Mouse (Mus musculus): ENCODE measurements around the gene Zfyve28. TPM values are rescaled to one million over a fixed set of nuclear protein-coding genes. Genes with fewer than 3 reads are reported as not detected.

The Zfyve28 gene
- polyA plus RNA-seq, 1 experiment from 2014 or later: 0.76 TPM

DNA sequence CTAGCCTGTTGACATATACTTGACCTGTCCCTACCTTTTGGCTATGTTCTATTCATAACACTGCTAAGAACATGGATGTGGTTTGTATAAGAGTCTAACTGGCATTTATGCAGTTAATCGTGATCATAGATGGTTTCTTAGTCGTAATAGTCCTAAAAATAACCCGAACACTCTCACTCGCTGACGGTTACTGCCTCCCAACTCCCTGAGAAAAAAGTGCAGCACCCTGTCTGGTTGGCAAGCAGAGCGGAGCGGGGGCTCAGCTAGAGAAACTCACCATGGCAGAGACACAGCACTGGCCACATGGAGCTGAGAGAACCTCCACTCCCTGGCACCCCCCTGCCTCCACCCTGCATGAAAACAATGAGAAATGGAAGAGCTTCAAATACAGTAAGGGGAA is 7.3 kb downstream of the Zfyve28 start:
- Histone ChIP-seq H3K36me3 (no peaks in the 10 kb centered on the region), H3K27ac (no peak overlapping the region), H3K4me1 (peaks cover 6% of the 10 kb centered on the region), H3K27me3 (ENCODE audit: low read depth, poor library complexity, severe bottlenecking) (peaks cover 40% of the 10 kb centered on the region), H3K4me3 (no peak overlapping the region), H3K9me3 (replicated peaks) (no peaks in the 10 kb centered on the region)
- DNase-seq (ENCODE audit: low spot score): no peak
- WGBS: 90% methylated on average over 7 of the region's 7 CpGs

DNA sequence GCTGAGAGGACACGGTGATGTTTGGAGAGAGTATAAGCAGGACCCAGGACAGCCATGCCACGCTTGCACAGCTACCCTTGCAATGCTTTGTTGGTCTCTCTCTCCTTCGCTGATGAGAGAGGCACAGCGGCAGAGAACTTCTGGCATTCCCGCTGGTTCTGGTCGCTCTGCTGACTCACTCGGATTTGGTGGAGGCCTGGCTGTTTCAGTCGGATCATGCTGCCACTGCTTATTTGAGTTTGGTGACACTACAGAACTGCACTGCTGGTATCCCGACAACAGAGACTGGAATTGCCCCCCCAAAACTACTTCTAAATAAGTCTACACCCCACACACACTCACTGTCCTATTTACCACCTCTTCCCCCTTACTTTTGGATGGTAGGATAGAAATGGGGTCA is 9.0 kb downstream of the Zfyve28 start:
- no peaks in the 10 kb centered on the region for H3K9me3 ChIP-seq (replicated peaks)
- H3K36me3 ChIP-seq: no peaks in the 10 kb centered on the region
- H3K27ac ChIP-seq: no peak overlapping the region
- H3K4me1 ChIP-seq: peaks cover 6% of the 10 kb centered on the region
- DNase-seq (ENCODE audit: low spot score): no peak
- WGBS: 91% methylated on average over 9 of the region's 9 CpGs
- H3K4me3 ChIP-seq: no peak overlapping the region
- peaks cover 22% of the 10 kb centered on the region for H3K27me3 ChIP-seq (ENCODE audit: low read depth, poor library complexity, severe bottlenecking)

DNA sequence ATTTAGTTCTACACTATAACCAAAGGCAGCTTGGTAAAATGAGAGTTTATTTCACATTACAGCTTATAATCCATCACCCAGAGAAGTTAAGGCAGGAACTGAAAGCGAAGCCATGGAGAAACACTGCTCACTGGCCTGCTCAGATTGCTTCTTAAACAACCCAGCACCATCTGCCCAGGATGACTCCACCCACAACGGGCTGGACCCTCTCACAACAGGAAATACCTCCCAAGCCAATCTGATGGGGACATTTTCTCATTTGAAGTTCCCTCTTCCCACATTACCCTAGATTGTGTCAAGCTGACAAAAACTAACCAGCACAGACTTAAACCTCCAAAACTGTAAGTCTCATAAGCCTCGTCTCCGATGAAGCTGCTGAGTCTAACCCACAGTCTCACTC is 10.2 kb downstream of the Zfyve28 start:
- 0 out of 2 replicates have a peak, but pooled peaks cover 12% of the 10 kb centered on the region for H3K27me3 ChIP-seq (ENCODE audit: low read depth, poor library complexity, severe bottlenecking)
- 76% methylated on average over 4 of the region's 4 CpGs for WGBS
- H3K4me3 ChIP-seq: no peak overlapping the region
- H3K36me3 ChIP-seq: no peaks in the 10 kb centered on the region
- peaks cover 13% of the 10 kb centered on the region for H3K4me1 ChIP-seq
- DNase-seq (ENCODE audit: low spot score): no peak
- H3K9me3 ChIP-seq (replicated peaks): no peaks in the 10 kb centered on the region
- H3K27ac ChIP-seq: no peak overlapping the region

DNA sequence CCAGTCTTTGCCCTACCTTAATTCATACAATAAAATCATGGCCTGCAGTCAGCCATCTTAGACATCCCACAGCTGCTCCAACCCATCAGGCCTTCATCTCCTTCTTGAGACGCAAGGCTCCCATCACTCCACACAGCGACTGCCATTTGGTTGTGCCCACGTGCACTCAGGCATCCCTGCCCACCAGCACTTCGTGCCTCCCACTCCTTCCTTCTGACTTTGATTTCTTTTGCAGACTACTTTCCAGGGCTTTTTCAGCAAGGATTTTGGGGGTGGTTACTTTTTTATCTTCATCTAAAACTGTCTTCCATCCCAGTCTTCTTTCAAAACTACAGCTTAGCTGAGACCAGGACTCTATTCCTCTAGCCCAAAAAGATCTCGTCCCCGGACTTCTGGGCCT is 11.5 kb downstream of the Zfyve28 start:
- Histone ChIP-seq H3K9me3 (replicated peaks) (no peaks in the 10 kb centered on the region), H3K4me1 (peaks cover 10% of the 10 kb centered on the region), H3K4me3 (no peak overlapping the region), H3K36me3 (no peaks in the 10 kb centered on the region), H3K27ac (no peak overlapping the region), H3K27me3 (ENCODE audit: low read depth, poor library complexity, severe bottlenecking) (no peaks in the 10 kb centered on the region)
- 81% methylated on average over 6 of the region's 6 CpGs for WGBS
- no peak for DNase-seq (ENCODE audit: low spot score)

DNA sequence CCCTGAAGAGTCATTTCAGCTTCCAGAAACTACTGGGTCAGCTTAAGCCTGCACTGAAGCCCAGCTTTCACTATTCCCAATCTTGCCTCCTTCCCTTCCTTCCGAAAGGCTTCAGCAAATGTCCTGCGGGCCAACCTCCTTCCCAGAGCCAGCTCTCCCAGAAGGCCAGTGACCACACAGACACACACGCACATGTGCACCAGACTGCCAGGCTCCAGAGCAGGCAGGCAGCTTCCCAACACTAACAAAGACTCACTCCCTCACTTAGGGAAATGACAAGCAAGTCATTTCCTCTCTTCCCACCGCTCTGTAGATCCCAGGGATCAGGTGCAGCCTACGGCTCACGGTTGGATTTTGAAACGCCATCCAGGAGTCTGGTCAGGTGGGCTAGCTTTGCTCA is 12.1 kb downstream of the Zfyve28 start:
- peaks cover 10% of the 10 kb centered on the region for H3K4me1 ChIP-seq
- H3K9me3 ChIP-seq (replicated peaks): no peaks in the 10 kb centered on the region
- H3K27me3 ChIP-seq (ENCODE audit: low read depth, poor library complexity, severe bottlenecking): no peaks in the 10 kb centered on the region
- H3K4me3 ChIP-seq: no peak overlapping the region
- WGBS: 84% methylated on average over 7 of the region's 7 CpGs
- no peaks in the 10 kb centered on the region for H3K36me3 ChIP-seq
- DNase-seq (ENCODE audit: low spot score): no peak
- H3K27ac ChIP-seq: no peak overlapping the region

DNA sequence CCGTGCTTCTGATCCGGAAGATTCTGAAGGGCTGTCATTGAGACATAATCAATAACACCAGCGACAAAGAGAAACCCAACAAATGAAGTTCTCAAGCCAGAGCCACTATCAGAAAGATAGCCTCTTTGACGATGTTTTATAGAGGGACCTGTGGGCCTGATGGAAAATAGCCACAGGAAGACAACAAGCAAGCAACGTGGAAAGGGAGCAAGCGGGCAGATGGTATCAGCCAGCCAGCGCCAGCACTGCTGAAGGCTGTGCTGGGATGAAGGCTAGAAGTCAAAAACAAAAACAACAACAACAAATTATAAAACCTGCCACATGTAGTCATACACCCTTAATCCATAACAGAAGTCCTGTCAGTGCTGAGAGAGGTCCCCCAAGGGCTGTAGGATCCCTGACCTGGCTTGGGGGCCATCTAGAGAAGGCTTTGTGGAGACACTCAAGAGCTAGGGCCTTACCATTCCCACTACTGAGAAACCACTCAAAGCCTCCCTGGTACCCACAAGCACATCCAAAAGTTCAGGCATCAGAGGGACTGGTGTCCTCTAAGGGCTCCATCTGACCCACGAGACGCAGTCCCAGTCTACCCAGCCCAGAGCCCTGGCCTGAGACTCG is 13.5 kb downstream of the Zfyve28 start:
- Histone ChIP-seq H3K9me3 (replicated peaks) (no peaks in the 10 kb centered on the region), H3K36me3 (no peaks in the 10 kb centered on the region), H3K4me1 (peaks cover 10% of the 10 kb centered on the region), H3K27me3 (ENCODE audit: low read depth, poor library complexity, severe bottlenecking) (no peaks in the 10 kb centered on the region), H3K4me3 (no peak overlapping the region), H3K27ac (no peak overlapping the region)
- DNase-seq (ENCODE audit: low spot score): no peak
- 90% methylated on average over 10 of the region's 10 CpGs for WGBS

DNA sequence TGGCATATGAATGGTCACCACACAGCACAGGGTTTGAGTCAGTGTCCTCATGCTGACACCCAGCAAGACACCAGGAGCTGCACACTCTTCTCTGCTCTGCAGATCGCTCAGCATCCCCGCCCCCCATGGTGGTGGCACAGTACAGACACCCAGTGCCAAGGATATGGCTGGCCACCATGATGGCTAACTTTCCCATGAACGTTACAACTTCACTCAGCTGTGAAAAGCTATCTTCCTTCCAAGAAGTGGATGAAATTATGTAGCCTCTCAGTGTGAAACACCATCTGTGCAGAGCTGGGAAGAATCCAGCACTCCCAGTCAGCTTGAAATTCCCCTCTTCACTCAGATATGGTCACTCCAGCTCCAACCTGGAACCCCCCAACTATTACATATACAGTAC is 14.0 kb downstream of the Zfyve28 start:
- Histone ChIP-seq H3K4me1 (peaks cover 10% of the 10 kb centered on the region), H3K4me3 (no peak overlapping the region), H3K9me3 (replicated peaks) (no peaks in the 10 kb centered on the region), H3K27me3 (ENCODE audit: low read depth, poor library complexity, severe bottlenecking) (no peaks in the 10 kb centered on the region), H3K36me3 (no peaks in the 10 kb centered on the region), H3K27ac (no peak overlapping the region)
- 91% methylated on average over 3 of the region's 3 CpGs for whole genome bisulfite sequencing
- DNase-seq (ENCODE audit: low spot score): no peak

DNA sequence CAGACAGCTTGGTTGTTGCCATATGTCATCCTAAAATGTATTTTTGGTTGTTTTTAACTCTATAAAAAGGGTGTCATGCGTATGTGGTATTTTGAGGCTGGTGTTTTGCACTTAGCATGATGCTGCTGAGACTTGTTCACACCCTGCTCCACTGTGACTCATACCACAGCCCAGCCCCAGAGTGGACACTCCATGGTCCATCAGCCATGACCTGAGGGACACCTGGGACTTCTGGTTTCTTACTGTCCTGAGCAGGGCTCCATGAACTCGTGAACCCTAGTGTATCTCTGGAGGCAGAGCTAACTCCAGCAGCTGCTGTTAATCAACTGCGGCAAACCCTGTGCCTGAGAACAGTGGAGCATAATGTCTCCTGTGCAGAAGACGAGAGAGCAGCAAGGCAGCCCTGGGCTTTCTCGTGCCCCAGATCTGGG is 15.0 kb downstream of the Zfyve28 start:
- no peak for DNase-seq (ENCODE audit: low spot score)
- H3K4me1 ChIP-seq: peaks cover 10% of the 10 kb centered on the region
- WGBS: 59% methylated on average over 5 of the region's 5 CpGs

DNA sequence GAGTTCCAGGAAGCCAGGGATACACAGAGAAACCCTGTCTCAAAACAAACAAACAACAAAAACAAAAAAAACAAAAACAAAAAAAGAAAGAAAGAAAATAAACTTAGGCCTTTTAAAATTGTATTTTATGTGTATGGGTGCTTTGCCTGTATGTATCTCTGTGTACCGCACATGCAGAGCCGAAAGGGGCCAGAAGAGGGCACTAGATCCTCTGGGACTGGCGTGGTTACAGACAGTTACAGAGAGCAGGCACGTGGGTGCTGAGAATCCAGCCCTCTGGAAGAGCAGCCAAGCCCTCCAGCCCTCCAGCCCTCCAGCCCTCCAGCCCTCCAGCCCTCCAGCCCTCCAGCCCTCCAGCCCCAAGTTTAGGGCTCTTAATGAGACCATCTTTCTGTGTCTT is 16.5 kb downstream of the Zfyve28 start:
- H3K4me3 ChIP-seq: no peak overlapping the region
- no peaks in the 10 kb centered on the region for H3K27me3 ChIP-seq (ENCODE audit: low read depth, poor library complexity, severe bottlenecking)
- no peak overlapping the region for H3K27ac ChIP-seq
- whole genome bisulfite sequencing: 32% methylated on average over 4 of the region's 4 CpGs
- peak; percentile 48 for DNase-seq (ENCODE audit: low spot score)
- no peaks in the 10 kb centered on the region for H3K9me3 ChIP-seq (replicated peaks)
- H3K4me1 ChIP-seq: peaks cover 10% of the 10 kb centered on the region
- no peaks in the 10 kb centered on the region for H3K36me3 ChIP-seq

More for the DNA sequence above, 15.0 kb downstream of the Zfyve28 start:
- no peaks in the 10 kb centered on the region for H3K9me3 ChIP-seq (replicated peaks)
- no peak overlapping the region for H3K4me3 ChIP-seq
- no peak overlapping the region for H3K27ac ChIP-seq
- H3K27me3 ChIP-seq (ENCODE audit: low read depth, poor library complexity, severe bottlenecking): no peaks in the 10 kb centered on the region
- no peaks in the 10 kb centered on the region for H3K36me3 ChIP-seq

DNA sequence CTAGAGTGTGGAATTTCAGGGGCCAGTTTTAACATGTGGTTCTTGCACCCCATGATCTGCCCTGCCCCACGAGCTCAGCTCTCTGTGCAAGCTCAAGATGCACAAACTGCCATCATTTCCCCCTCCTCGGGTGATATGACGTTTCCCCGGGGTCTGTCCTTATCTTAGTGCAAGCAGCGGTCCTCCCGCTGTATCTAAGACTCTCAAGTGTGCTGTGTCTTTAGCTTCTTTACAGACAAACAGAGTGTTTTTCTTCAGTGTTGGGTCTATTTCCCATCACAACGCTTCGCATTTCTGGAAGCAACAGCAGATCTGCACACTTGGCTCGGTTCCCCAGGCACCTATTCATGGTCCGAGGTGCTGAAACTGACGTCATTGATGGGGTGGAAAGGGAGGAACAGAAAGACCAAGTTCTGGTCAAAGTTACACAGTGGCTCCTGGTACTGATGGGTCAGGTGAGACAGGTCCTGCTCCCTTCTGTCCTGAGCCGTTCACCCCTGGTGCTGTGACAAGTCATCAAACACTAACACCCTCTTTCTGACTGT is 18.3 kb downstream of the Zfyve28 start:
- Histone ChIP-seq H3K4me1 (peaks cover 10% of the 10 kb centered on the region), H3K4me3 (no peak overlapping the region), H3K9me3 (replicated peaks) (no peaks in the 10 kb centered on the region), H3K36me3 (no peaks in the 10 kb centered on the region), H3K27me3 (ENCODE audit: low read depth, poor library complexity, severe bottlenecking) (no peaks in the 10 kb centered on the region), H3K27ac (no peak overlapping the region)
- no peak for DNase-seq (ENCODE audit: low spot score)
- 75% methylated on average over 12 of the region's 12 CpGs for WGBS

DNA sequence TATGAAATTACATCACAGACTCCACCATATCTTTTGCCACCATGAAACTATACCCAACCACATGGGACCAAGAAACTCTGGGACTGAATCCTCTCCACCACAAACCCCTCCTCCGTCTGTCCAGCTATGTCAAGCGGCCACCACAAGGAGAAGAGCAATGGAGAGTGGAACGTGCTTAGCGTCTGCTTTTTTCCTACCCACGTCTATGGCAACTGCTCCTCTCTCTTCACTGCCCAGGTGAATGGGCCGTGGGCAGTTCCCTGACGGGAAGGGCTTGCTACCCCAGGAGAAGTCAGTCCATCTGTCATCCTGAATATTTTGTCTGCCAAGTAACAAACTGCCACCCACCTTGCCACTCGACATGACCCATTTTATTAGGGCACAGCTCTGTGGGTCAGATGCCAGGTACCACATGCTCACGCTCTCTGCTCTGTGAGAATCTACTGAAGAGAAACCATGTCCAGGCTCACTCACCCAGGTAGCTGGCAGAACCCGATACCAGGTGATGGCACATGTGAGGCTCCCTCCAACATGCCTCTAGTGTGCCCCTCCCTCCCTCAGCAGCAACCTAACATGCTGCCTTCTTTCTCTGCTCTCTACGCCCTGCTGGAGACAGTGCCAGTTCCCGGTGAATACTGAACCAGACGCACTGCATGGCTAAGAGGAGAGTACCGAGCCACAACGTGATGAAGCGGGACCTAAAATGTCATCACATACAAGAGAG is 18.9 kb downstream of the Zfyve28 start:
- Histone ChIP-seq H3K36me3 (no peaks in the 10 kb centered on the region), H3K4me3 (no peak overlapping the region), H3K4me1 (peaks cover 10% of the 10 kb centered on the region), H3K27ac (no peak overlapping the region), H3K9me3 (replicated peaks) (no peaks in the 10 kb centered on the region), H3K27me3 (ENCODE audit: low read depth, poor library complexity, severe bottlenecking) (no peaks in the 10 kb centered on the region)
- WGBS: 84% methylated on average over 16 of the region's 16 CpGs
- no peak for DNase-seq (ENCODE audit: low spot score)

DNA sequence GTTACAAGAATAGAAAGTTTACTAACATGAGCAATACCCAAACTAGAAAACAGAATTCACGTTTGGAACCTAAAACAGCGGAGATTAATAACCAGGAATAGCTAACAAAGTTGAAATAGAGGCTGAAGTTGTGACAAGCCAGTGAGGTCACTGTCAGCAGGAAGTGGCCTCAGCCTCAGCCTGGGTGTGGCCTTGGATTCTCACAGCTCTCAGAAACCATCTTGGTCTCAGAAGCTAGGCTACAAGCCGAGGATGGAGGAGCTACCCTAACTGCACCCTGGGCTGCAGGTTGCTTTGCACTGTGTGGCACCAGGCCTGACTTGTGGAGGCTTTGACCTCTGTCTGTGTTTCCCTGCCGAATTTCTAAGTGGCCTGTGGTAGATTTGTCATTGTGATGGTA is 22.2 kb downstream of the Zfyve28 start:
- H3K9me3 ChIP-seq (replicated peaks): no peaks in the 10 kb centered on the region
- H3K36me3 ChIP-seq: no peaks in the 10 kb centered on the region
- H3K4me1 ChIP-seq: no peaks in the 10 kb centered on the region
- WGBS: 74% methylated on average over 4 of the region's 4 CpGs
- DNase-seq (ENCODE audit: low spot score): no peak
- H3K27me3 ChIP-seq (ENCODE audit: low read depth, poor library complexity, severe bottlenecking): no peaks in the 10 kb centered on the region
- H3K27ac ChIP-seq: no peak overlapping the region
- H3K4me3 ChIP-seq: no peak overlapping the region

DNA sequence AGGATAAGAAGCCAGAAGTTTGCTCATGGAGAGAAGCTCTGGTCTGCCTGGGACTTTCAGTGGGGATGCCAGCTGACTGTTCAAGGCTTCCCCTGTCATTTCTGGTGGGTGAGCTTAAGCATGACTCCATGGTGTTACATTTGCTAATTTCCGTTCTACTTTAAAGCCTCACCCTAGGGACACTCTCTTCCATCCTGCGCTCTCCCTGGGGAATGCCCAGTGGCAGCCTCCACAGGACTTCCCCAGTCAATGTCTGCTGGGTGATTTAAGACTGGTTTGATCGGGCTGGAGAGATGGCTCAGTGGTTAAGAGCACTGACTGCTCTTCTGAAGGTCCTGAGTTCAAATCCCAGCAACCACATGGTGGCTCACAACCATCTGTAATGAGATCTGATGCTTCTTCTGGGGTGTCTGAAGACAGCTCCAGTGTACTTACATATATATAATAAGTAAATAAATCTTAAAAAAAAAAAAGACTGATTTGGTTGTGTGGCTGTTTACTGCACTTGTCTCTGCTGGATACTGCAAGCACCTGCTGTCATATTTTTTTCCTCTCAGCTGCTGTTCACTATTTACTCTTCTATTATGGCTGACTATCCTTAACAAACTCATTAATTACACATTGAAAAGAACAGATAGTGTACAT is 29.0 kb downstream of the Zfyve28 start:
- Histone ChIP-seq H3K36me3 (no peaks in the 10 kb centered on the region), H3K4me3 (no peak overlapping the region), H3K4me1 (no peaks in the 10 kb centered on the region), H3K27me3 (ENCODE audit: low read depth, poor library complexity, severe bottlenecking) (no peaks in the 10 kb centered on the region), H3K27ac (no peak overlapping the region), H3K9me3 (replicated peaks) (no peaks in the 10 kb centered on the region)
- WGBS: 80% methylated on average over 3 of the region's 3 CpGs
- no peak for DNase-seq (ENCODE audit: low spot score)
